Mouse (Mus musculus) heart, postnatal 36 days (tissue): Measurements from ENCODE around the gene Gpr141. TPM values are rescaled to one million over a fixed set of nuclear protein-coding genes. Genes with fewer than 3 reads are reported as not detected.
"Not testable (repeated sequence)": the region's sequence is repeated elsewhere in the genome, so short reads cannot be mapped to it uniquely, and the experiment has no call there.

Experiments
- DNase-seq, 2 experiments: peaks; one replicate each; pipeline ENCODE4 v3.0.0; 2021 to 2022
- intact Hi-C: fragments of 180-260 bp; cut with DNase I; formaldehyde crosslinking; loops from one replicate; pipeline ENCODE4 v1.15.1; 2025
- total RNA-seq, 2 experiments: library from RNA; stranded (reverse); gene quantifications; 2 replicates each; pipeline ENCODE4 v1.2.3; 2021

The Gpr141 gene
- total RNA-seq: under 1 TPM in 1 of 2 experiments, not detected in 1; 0.33 TPM

DNA sequence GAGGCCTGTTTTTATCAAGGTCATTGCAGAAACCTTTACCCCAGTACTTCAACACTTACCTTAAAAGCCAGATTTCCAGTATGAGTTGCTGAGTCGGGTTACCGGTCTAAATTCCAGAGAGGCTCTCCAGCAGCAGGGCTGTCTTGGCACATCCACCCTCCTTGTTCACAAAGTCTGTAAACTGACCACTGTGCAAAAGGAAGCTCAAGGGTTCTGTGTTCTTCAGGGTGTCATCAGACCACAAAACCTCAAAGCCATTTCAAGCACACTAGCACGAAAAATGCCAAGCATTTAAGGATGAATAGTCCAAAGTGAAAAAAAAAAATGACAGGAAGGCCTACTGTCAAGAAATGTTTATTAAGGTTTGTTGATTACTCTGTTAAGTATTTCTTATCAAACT, at the start of gene Gpr141:
Gpr141 (minus strand) TSS at position 187 of the 400 bp plus-strand sequence.
- DNase-seq: no peak
- intact Hi-C loops: no loop called here

DNA sequence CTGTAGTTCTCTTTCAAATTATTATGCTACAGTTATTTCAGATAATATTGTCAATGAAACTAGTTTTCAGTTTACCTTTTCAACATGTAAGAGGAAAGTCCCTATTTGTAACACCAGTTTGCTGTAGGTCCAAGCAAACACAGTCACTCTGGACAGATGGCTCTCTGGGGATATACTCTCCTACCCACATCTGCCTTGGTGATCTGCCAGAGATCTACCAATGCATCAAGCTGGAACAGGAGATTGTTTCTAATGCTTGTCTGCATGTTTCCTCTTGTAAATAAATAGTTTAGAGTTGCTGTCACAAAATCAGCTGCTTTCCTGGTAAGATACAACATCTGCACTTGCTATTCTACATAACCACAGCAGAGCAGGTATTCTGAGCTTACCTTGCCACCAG, 40.2 kb upstream of the Gpr141 start:
- no peak for DNase-seq
- intact Hi-C loops: no loop called here

DNA sequence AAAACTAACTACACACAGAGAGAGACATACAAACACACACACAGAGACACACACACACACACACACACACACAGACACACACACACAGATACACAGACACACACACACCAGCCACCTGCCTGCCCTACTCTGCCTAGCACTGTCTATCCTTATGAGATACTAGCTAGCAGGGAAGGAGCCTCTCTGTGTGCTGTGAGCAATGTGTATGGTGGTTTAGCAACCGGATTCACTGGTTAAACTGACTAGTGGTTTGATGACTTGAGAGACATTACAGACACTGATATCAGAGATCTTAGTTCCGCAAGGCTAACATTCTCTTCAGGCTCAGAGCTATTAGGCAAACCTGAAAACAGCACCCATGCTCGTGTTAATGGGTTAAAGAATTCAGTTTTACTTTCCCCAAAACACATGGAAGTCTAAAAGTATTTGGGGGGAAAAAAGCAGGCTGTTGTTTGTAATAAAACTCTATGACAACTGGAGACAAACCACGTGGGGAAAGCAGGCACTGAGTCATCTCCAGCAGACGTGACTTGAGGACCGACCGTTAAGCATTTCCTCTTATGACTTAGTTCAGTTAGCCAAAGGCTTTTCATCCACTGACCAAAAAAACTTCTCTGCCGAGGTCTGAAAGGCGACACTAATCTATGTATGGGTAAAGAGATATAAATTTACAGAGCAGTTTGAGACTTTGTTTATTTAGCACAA, 30.7 kb upstream of the Gpr141 start:
- DNase-seq: no peak
- intact Hi-C loops: no loop called here

DNA sequence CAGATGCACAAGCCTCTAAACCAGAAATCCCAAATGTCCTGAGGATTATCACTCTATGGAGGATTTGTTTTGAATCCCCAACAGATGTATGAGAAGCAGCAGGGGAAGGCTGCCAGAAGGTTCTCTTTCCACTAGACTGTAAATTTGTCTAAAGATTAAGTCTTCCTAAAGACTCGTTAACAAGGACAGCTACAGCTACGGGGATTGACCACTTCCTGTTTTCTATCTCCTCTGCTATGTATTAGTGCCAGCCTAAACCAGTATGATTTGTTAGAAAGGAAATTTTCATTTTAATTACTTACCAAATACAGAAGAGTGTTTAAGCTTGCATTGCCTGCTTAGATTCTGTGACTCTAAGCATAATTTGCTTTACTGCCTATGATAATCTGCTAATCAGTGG, 30.0 kb upstream of the Gpr141 start:
- DNase-seq: no peak
- intact Hi-C loops: no loop called here

DNA sequence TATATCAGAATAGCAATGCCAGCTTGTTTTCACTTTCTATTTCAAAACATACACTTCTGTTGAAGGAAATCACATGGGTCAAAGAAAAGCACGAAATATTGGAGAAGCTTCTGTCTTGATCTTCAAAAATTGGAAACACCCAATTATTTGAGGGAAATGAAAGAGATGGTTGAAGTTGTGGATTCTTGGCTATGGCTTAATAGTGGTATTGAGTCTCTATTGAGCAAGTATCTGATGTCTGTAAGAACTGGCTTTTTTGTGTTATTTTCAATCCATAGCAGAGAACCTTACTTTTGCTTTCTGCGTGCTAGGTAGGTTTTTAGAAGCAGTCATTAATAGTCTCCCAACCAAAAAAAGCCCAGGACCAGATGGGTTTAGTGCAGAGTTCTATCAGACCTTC, 19.4 kb upstream of the Gpr141 start:
- intact Hi-C loops: no loop called here
- DNase-seq: no peak

DNA sequence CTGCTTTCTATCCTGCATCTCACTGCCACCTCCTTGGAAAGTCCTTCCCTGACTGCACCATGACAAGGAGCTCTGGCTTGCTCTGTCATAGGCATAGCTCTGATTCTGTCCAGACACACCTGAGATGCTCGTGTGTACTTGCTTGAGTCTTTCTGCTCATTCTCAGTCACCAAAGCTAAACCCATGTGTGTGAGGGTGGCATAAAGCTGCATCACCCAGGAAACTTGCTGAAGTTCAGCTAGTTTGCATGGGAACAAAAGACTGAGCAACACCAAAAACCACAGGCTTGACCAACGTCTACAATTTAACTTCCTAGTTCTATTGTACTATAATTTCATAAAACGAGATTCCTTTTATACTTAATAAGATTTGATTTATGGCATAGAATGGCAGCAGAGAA, 18.6 kb upstream of the Gpr141 start:
- intact Hi-C loops: no loop called here

DNA sequence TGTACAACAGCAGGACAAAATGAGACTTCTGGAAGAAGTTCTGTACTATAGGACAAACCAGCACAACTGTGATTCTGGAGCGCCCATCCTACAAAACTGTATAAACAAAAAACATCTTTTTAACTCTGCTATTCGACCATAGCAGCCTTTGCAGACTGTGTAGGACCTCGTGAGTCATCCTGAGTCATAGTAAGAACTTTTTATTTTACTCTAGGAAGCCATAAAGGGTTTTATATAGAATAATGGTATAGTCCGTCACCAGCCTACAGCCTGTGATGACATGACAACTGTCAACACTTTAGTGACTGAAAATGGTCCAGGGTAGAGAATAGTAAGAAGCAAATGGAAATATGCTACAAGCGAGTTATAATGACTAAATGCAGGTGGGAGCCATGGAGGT, 17.6 kb upstream of the Gpr141 start:
- DNase-seq: no peak
- intact Hi-C loops: no loop called here

More for the DNA sequence above, 18.6 kb upstream of the Gpr141 start:
- DNase-seq: no peak

DNA sequence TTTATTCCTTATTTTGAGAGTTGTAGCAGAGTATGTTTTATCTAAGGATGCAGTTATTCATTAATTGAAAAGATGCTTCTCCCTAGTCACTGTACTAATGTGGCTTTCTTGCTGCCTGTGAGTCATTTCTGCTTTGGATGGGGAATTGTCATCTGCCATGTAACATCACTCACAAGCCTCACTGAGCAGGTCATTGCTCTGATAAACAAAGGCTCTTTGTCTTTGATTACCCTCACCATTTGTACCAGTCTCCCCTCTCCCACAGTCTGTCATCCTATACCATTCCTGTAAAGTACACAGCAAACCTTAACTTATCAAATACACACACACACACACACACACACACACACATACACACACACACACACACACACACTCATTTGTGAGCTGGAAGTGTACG, 16.1 kb upstream of the Gpr141 start:
- intact Hi-C loops: no loop called here

DNA sequence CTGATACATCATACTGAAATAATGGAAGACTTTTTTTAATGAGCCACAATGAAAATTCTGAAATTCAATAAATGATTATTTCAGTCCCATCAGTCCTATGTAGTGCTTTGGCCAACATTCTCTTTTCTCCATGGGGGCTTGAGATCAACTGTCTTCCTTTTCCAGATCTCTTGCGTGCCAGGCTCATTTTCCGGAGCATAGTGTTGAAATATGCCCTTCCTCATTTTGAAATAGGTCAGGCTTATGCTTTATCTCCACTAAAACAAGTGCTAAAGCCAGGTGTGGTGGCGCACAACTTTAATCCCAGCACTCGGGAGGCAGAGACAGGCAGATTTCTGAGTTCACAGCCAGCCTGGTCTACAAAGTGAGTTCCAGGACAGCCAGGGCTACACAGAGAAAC, 6.5 kb upstream of the Gpr141 start:
- DNase-seq: no peak
- intact Hi-C loops: no loop called here

More for the DNA sequence above, 16.1 kb upstream of the Gpr141 start:
- no peak for DNase-seq

DNA sequence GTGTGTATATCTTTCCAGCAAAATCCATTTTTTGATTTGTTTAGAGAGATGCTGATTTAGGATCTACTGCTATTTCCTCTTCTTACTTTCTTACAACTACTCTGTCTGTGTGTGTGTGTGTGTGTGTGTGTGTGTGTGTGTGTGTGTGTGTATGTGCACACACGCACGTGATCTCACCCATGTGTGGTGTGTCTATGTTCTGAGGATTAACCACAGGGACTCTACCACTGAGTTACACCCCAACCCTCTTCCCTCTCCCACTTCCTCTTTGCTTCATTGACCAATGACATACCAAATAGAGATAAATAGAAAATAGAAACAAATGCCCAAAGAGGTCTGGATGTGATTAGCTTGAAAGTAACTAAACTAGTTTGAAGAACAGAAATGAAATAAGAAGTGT, 4.0 kb upstream of the Gpr141 start:
- intact Hi-C loops: no loop called here

DNA sequence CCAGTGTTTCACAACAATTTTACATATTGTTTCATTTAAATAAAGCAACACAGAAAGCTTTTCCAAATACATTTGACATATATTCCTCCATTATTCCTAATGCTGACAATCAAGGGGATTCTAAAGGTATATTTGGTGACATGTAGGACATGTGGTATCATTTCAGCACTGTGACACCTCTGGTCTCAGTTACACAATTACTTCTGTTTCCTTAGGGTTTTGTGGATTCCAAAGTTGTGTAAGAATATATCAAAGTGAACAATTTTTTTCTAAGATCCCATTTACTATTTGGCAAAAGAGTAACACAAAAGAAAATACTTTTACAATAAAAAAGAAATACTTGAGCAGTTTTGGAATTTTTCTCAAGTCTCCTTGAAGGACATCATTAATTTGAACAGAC, 2.4 kb downstream of the Gpr141 start:
- DNase-seq: no peak
- intact Hi-C loops: no loop called here

More for the DNA sequence above, 4.0 kb upstream of the Gpr141 start:
- no peak for DNase-seq

DNA sequence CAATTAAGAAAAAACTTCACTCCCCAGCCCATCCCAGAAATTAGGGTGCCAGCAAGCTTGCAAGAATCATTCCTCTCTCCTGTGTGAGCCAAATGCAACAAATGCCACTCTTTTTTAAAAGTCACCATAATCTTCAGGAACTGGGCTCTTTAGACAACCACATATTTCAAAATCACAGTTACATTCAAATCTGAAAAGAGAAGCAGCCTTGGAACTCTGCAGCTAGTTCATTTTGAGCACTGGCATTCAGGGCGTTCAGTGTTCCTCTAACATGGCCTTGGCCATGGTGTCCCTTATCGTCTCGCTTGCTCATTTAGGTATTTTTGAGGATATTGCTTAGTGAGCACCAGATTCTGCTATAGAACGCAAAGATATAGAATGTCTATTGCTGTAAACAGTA, 4.1 kb downstream of the Gpr141 start:
- no peak for DNase-seq
- intact Hi-C loops: no loop called here

DNA sequence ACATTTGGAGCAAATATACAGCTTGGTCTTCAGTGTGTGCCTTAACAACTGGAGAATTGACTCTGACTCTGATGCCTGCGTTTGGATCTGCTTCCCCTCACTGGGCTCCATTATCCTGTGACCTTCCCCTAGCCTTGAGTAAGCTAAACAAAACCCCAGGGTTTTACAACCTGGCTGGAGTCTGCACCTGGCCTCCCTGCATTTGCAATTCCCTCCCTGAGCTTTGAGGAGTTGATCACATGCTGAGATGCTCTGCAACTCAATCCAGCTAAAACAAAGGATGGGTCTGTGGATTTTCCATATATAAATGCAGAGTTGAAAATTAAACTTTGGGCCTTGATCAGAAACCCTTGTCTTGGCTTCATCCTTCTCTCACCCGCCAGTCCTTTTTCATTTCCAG, 4.8 kb downstream of the Gpr141 start:
- intact Hi-C loops: no loop called here
- no peak for DNase-seq

DNA sequence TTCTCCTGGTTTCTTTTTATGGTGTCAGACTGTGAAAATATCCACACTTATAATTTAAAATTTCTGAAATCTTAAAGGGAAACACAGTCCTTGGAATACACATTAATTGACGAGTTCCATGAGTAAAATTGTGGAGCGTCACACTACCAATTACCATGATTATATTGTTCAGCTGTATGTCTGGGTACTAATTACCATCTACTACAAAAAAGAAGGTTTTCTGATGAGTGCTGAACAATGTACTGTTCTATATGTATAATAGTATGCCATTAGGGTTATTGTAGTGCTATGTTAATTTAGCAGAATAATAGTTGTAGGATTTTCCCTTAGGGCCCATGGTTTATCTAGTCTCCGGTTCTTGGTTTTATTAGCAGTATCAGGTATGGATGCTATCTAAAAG, 29.1 kb downstream of the Gpr141 start:
- no peak for DNase-seq
- intact Hi-C loops: no loop called here

DNA sequence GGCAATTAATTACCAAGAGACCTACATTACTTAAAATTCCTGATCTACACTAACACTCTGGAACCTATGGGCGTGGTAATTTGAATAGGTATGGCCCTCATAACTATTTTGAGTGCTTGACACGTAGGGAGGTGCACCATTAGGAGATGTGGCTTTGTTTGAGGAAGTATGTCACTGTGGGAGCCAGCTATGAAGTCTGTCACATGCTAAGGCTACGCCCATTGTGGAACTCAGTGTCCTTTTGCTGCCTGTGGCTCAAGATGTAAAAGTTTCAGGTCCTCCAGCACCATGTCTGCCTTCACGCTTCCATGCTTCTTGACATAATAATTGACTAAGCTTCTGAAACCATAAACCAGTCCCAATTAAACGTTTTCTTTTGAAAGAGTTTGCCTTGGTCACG, 29.6 kb downstream of the Gpr141 start:
- DNase-seq: no peak

DNA sequence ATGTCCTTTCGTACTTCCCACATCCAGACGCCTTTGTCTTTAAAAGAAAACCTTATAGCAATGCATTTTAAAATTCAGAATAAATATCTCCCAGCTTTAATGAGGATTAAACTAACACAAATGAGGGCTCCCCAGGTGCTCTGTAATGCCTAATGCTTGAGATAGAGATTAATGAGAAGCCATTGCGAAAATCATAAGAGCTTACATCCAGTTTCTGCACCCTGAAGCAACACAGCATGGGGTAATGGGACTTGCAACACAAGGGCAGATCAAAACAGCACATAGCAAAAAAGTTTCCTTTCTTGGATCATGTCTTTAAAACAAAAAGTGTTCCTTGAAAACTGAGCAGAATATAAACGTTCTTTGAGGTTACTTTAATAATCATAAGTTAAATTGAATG, 30.3 kb downstream of the Gpr141 start:
- no peak for DNase-seq
- intact Hi-C loops: no loop called here

More for the DNA sequence above, 29.6 kb downstream of the Gpr141 start:
- intact Hi-C loops: no loop called here

DNA sequence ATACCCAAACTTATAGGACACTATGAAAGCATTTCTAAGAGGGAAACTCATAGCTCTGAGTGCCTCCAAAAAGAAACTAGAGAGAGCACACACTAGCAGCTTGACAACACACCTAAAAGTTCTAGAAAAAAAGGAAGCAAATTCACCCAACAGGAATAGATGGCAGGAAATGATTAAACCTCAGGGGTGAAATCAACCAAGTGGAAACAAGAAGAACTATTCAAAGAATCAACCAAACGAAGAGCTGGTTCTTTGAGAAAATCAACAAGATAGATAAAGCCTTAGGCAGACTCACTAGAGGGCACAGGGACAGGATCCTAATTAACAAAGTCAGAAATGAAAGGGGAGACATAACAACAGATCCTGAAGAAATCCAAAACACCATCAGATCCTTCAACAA, 36.1 kb downstream of the Gpr141 start:
- DNase-seq, intact Hi-C loops: not testable (repeated sequence)

DNA sequence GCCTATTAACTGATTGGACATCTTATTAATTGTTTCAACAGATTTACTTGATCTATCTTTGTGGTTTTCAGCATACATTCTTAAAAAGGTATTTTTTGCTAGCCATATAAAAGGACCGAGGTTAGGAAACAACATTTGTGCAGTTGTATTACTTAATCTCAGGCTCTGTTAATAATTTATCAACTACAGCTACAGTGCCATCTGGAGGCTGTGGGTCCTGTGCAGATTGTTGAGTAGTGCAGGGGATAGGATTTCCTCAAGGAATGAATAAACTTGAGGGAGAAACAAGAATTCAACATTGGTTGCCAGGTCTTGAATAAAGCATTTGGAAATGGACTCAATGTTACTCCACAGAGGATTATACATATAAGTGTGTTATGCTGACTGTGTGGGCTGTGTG, 53.9 kb downstream of the Gpr141 start:
- no peak for DNase-seq
- intact Hi-C loops: loop anchor here (1.0 kb wide), 1 partner anchor 72 kb away; no protein-coding TSS in a partner anchor

DNA sequence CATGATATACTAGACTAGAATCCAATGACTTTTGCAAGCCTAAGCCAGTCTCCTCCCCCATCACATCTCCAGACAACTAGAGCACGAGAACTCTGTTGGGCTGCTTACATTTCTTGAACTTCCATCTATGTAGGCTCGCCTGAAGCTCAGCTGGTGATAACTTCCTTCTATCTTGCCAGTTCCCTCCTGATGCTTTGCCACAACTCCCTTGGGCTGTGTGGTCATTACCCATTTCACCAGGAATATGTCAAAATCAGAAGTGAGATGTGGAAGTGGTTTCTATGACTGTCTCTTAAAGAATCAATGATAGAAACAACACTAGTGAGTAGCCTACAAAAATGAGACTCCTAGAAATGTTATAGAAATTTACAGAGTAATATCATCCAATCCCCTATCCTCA, 56.9 kb downstream of the Gpr141 start:
- intact Hi-C loops: no loop called here
- no peak for DNase-seq

DNA sequence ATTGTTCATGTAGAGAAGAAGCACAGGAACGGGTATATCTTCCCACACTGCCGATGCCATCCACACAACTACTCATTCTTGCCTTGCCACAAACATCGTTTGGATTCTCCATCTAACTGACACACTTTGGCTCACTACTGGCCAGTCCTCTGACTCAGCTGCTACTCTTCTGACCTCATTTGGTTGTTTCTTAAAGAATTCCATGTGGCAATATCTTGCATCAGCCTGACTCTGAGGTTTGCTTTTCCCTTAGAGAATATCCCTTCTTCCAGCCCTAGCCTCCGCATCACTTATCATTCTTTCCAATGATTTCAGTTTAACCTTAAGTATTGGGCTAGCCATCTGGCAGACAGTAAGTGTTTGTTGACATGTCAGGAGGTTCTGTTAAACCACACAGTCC, 59.8 kb downstream of the Gpr141 start:
- no peak for DNase-seq
- intact Hi-C loops: no loop called here

DNA sequence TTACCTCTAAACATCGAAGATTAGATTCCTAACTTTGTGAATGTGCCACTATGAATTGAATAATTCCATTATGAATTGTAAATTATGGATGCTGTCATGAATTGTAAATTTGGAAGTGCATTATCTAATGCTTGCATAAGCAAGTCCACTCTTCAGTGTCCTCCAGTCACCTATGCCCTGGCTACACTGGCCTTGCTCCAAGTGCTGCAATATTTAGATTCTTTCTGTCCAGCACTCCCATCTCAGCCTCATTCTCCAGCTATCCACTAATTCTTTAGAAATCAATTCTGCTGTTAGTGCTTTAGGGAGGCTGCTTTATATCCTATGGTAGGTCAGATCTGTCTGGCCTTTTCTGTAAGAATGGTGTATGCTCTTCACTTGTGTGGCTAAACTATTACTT, 60.8 kb downstream of the Gpr141 start:
- no peak for DNase-seq
- intact Hi-C loops: no loop called here

DNA sequence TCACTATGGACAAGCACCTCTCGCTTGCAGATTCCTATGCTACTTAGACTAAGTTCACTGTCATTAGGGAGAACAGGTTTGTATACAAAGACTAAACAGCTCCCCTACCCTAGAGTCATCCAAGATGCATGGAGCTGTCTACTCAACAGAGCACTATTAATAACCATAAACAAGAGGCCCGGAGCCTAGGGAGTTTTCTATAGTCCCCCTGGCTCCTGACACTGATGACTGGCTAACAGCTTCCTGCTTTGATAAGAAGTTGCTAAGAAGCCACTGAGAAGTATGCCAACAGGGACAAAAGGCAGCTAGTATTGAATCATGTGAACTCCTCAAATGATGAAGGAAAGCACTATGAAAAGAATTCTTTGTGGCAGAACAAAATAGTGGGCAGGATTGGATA, 78.3 kb downstream of the Gpr141 start:
- DNase-seq: no peak
- intact Hi-C loops: no loop called here

DNA sequence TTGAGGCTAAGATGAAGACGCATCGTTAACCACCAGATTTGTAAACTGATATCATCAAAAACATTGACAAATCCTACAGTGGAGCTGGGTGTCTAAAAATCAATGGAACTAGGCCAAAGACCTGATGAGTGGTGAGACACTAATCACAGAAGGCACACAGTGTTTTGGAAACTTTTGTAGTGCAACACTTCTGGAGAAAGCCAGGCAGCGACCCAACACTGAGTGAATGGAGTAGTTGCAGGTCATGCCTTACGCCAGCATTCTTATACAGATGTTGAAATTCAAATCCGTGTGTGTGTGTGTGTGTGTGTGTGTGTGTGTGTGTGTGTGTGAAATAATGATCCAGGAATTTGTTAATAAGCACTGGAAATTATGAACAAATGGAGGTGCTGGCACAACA, 79.5 kb downstream of the Gpr141 start:
- DNase-seq: peak; percentile 28 to 32
- intact Hi-C loops: no loop called here
